Mouse (Mus musculus): ENCODE measurements around the gene Sgcd. TPM values are rescaled to one million over a fixed set of nuclear protein-coding genes. Genes with fewer than 3 reads are reported as not detected.

Gene Sgcd
- polyA plus RNA-seq, 1 experiment = 0.18 TPM

GRCm38 (mm10) chr11:47981108-47981507, 7.7 kb downstream of the Sgcd start:
- Histone ChIP-seq H3K27me3 (ENCODE audit: control insufficient read depth, insufficient read depth, low read length) (no peaks in the 10 kb centered on the region), H3K4me1 (ENCODE audit: control insufficient read depth, insufficient read depth, insufficient read length, low read length) (no peaks in the 10 kb centered on the region), H3K4me3 (ENCODE audit: low read depth, low read length) (no peak overlapping the region), H3K36me3 (ENCODE audit: control insufficient read depth, insufficient read depth, low read length) (no peaks in the 10 kb centered on the region), H3K27ac (ENCODE audit: insufficient read depth, low read depth, low read length) (no peak overlapping the region)
- no peak for TF ChIP-seq CTCF (IDR thresholded peaks at IDR 0.05; ENCODE audit: extremely low read depth, insufficient read length, insufficient replicate concordance, low read depth, low read length)
- TF ChIP-seq POLR2A (IDR thresholded peaks at IDR 0.05; ENCODE audit: low read depth, low read length) = no peak
- 62% methylated on average over 2 of the region's 2 CpGs for WGBS

GRCm38 (mm10) chr11:47953291-47953690, 35.5 kb downstream of the Sgcd start:
- Histone ChIP-seq H3K27ac (ENCODE audit: insufficient read depth, low read depth, low read length) (no peak overlapping the region), H3K4me3 (ENCODE audit: low read depth, low read length) (no peak overlapping the region), H3K4me1 (ENCODE audit: control insufficient read depth, insufficient read depth, insufficient read length, low read length) (no peaks in the 10 kb centered on the region), H3K27me3 (ENCODE audit: control insufficient read depth, insufficient read depth, low read length) (no peaks in the 10 kb centered on the region), H3K36me3 (ENCODE audit: control insufficient read depth, insufficient read depth, low read length) (no peaks in the 10 kb centered on the region)
- TF ChIP-seq CTCF (IDR thresholded peaks at IDR 0.05; ENCODE audit: extremely low read depth, insufficient read length, insufficient replicate concordance, low read depth, low read length) (no peak), POLR2A (IDR thresholded peaks at IDR 0.05; ENCODE audit: low read depth, low read length) (no peak)
- WGBS = 64% methylated on average over 3 of the region's 3 CpGs

DNA sequence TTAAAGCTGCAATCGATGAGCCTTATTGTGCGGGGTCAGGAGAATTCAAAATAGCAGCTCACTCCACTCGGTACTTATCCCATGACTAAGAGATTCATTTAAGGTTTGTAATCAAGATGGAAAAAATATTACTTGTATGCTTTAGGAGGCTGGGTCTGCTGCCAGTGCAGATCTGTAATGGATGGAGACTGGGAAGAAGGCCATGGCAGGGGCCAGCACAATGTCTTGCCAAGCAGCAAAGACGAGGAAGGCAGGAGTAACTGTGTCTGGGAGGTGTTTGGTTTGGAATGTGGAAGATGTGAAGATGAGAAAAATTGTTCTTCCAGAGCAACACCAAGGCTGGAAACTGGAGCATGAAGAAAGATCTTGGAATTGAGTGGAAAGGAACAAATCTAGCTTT, 36.4 kb downstream of the Sgcd start:
- Histone ChIP-seq H3K27me3 (ENCODE audit: control insufficient read depth, insufficient read depth, low read length) (no peaks in the 10 kb centered on the region), H3K36me3 (ENCODE audit: control insufficient read depth, insufficient read depth, low read length) (no peaks in the 10 kb centered on the region), H3K27ac (ENCODE audit: insufficient read depth, low read depth, low read length) (no peak overlapping the region), H3K4me3 (ENCODE audit: low read depth, low read length) (no peak overlapping the region), H3K4me1 (ENCODE audit: control insufficient read depth, insufficient read depth, insufficient read length, low read length) (no peaks in the 10 kb centered on the region)
- 70% methylated on average over 4 of the region's 4 CpGs for WGBS
- no peak for TF ChIP-seq CTCF (IDR thresholded peaks at IDR 0.05; ENCODE audit: extremely low read depth, insufficient read length, insufficient replicate concordance, low read depth, low read length)
- no peak for TF ChIP-seq POLR2A (IDR thresholded peaks at IDR 0.05; ENCODE audit: low read depth, low read length)

DNA sequence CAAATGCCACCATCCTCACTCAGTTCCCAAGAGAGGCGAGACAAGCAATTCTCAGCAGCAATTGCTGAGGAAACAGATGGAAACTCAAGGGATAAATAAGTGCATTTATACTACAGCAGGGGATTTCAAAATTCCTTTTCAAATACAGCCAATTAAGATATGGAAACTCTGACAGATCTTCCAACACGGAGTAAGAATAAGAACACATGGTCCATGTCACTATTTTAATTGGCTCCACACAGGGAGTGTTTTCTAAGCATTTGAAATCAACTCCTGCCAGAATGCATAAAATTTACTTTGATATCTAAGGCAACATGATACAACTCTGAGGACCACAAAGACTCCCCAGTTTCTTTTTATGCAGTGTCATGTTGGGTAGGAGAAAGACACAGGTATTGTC, 49.0 kb downstream of the Sgcd start:
- no peaks in the 10 kb centered on the region for H3K36me3 ChIP-seq (ENCODE audit: control insufficient read depth, insufficient read depth, low read length)
- H3K27me3 ChIP-seq (ENCODE audit: control insufficient read depth, insufficient read depth, low read length) = no peaks in the 10 kb centered on the region
- H3K27ac ChIP-seq (ENCODE audit: insufficient read depth, low read depth, low read length) = no peak overlapping the region
- H3K4me1 ChIP-seq (ENCODE audit: control insufficient read depth, insufficient read depth, insufficient read length, low read length) = no peaks in the 10 kb centered on the region
- no peak overlapping the region for H3K4me3 ChIP-seq (ENCODE audit: low read depth, low read length)
- TF ChIP-seq POLR2A (IDR thresholded peaks at IDR 0.05; ENCODE audit: low read depth, low read length) (no peak), CTCF (IDR thresholded peaks at IDR 0.05; ENCODE audit: extremely low read depth, insufficient read length, insufficient replicate concordance, low read depth, low read length) (no peak)
- 77% methylated on average over 2 of the region's 2 CpGs for WGBS

GRCm38 (mm10) chr11:47917616-47918015, 71.2 kb downstream of the Sgcd start:
- Histone ChIP-seq H3K27ac (ENCODE audit: insufficient read depth, low read depth, low read length) (no peak overlapping the region), H3K27me3 (ENCODE audit: control insufficient read depth, insufficient read depth, low read length) (no peaks in the 10 kb centered on the region), H3K4me3 (ENCODE audit: low read depth, low read length) (no peak overlapping the region), H3K36me3 (ENCODE audit: control insufficient read depth, insufficient read depth, low read length) (no peaks in the 10 kb centered on the region), H3K4me1 (ENCODE audit: control insufficient read depth, insufficient read depth, insufficient read length, low read length) (no peaks in the 10 kb centered on the region)
- TF ChIP-seq CTCF (IDR thresholded peaks at IDR 0.05; ENCODE audit: extremely low read depth, insufficient read length, insufficient replicate concordance, low read depth, low read length) (no peak), POLR2A (IDR thresholded peaks at IDR 0.05; ENCODE audit: low read depth, low read length) (no peak)
- 71% methylated on average over 2 of the region's 2 CpGs for WGBS

DNA sequence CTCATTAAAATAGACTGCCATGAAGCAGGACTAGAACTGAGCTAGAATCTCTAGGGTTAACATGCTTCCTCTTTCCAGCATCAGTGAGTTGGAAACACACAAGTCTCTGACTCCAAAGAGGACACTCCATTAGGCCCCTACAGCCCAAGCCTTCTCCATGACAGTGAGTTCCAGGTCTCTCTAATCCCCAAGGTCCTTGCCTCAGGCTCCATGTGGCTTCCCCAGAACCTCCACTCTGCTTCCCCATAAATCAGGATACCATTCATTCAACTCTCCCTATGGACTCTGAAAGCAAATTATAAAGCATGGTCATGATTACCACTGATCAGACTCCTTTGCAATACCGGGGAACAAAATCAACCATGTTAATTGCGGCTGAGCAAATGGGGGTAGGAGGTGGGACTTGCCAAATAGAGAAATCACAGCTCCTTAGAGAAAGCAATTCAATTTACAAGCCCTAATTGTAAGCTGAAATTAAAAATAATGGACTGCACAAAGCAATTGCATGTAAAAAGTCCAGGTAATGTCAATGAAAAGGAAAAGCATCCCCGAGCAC, 97.1 kb downstream of the Sgcd start:
- no peak overlapping the region for H3K27ac ChIP-seq (ENCODE audit: insufficient read depth, low read depth, low read length)
- H3K36me3 ChIP-seq (ENCODE audit: control insufficient read depth, insufficient read depth, low read length) = no peaks in the 10 kb centered on the region
- no peaks in the 10 kb centered on the region for H3K27me3 ChIP-seq (ENCODE audit: control insufficient read depth, insufficient read depth, low read length)
- H3K4me1 ChIP-seq (ENCODE audit: control insufficient read depth, insufficient read depth, insufficient read length, low read length) = no peaks in the 10 kb centered on the region
- WGBS = 90% methylated on average over 3 of the region's 3 CpGs
- no peak overlapping the region for H3K4me3 ChIP-seq (ENCODE audit: low read depth, low read length)
- no peak for TF ChIP-seq POLR2A (IDR thresholded peaks at IDR 0.05; ENCODE audit: low read depth, low read length)
- no peak for TF ChIP-seq CTCF (IDR thresholded peaks at IDR 0.05; ENCODE audit: extremely low read depth, insufficient read length, insufficient replicate concordance, low read depth, low read length)

GRCm38 (mm10) chr11:47890315-47890714, 98.5 kb downstream of the Sgcd start:
- H3K36me3 ChIP-seq (ENCODE audit: control insufficient read depth, insufficient read depth, low read length) = no peaks in the 10 kb centered on the region
- H3K27me3 ChIP-seq (ENCODE audit: control insufficient read depth, insufficient read depth, low read length) = no peaks in the 10 kb centered on the region
- TF ChIP-seq POLR2A (IDR thresholded peaks at IDR 0.05; ENCODE audit: low read depth, low read length) (no peak), CTCF (IDR thresholded peaks at IDR 0.05; ENCODE audit: extremely low read depth, insufficient read length, insufficient replicate concordance, low read depth, low read length) (no peak)
- H3K4me3 ChIP-seq (ENCODE audit: low read depth, low read length) = no peak overlapping the region
- 53% methylated on average over 2 of the region's 2 CpGs for WGBS
- no peak overlapping the region for H3K27ac ChIP-seq (ENCODE audit: insufficient read depth, low read depth, low read length)
- no peaks in the 10 kb centered on the region for H3K4me1 ChIP-seq (ENCODE audit: control insufficient read depth, insufficient read depth, insufficient read length, low read length)

All from small intestine, adult 2 months (tissue).